Mouse (Mus musculus): ENCODE data around the gene Gm16440.
"Not testable (repeated sequence)": the region's sequence is repeated elsewhere in the genome, so short reads cannot be mapped to it uniquely, and the experiment has no call there.

Gm16440 gene

DNA sequence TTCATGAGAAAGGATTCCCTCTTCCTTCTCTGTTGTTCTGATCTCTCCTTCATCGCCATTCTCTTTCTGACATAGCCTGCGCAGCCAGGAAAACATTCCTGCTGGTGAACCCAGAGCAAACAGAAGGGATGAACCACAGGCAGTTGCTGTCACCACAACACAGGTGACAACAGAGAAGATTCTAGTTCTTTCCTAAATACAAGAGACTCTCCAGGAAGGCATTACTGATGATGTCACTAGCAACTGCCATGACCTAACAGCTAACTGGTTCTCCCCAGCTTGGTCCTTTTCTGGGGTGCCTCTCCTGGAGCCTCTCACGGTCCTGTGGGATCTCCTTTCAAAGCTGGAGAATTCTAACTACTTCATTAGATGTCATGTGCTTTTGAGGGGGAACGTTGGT lies at the start of gene Gm16440:
Gene Gm16440 (minus strand): TSS at position 101 of the 400 bp plus-strand sequence.
- not testable (repeated sequence) for DNase-seq (ENCODE audit: low read depth, low spot score)

DNA sequence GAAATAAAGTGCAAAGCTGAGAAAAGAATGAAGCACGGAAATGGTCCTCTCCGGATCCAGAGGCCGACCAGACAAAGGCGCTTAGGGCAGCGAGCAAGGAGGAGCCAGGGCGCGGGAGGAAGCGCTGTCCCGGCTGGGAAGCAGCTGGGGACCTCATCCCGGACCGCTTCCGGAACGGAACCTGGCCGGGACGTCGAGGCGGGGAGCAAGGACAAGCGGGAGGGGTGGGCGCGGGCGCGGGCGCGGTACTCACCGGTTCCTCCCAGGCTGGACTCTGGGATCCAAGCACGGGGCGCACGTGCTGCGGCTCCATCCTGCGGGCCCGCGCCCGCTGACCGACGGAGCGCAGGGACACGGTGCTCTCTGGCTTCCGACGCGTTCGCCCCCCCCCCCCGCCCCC lies 36.6 kb upstream of the Gm16440 start:
- not testable (repeated sequence) for DNase-seq (ENCODE audit: low read depth, low spot score)

DNA sequence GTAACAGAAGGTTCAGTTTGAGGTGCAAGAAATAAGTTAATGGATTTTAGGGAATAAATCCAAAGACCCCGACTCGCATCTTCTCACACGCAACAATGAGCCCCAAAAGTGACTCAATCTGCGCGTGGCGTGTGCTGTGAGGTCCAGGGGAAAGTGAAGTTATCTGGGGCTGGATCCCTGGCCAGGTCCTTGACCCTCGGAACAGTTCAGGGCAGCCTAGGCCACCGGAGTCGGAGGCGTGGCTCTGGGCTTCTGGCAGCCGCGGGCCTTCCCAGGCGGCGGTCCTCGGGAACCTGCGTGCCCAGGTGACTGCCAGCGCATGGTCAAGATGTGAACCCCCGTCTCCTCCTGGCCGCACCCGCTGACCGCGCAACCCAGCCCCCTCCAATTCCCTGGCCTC lies 36.2 kb upstream of the Gm16440 start:
- not testable (repeated sequence) for DNase-seq (ENCODE audit: low read depth, low spot score)

DNA sequence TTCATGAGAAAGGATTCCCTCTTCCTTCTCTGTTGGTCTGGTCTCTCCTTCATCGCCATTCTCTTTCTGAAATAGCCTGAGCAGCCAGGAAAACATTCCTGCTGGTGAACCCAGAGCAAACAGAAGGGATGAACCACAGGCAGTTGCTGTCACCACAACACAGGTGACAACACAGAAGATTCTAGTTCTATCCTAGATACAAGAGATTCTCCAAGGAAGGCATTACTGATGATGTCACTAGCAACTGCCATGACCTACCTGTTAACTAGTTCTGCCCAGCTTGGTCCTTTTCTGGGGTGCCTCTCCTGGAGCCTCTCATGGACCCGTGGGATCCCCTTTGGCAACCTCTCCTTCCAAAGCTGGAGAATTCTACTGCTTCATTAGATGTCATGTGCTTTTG lies 22.3 kb upstream of the Gm16440 start, which contains the start of gene Gm3591:
Gene Gm3591 (minus strand): TSS at position 101 of the 400 bp plus-strand sequence.
- DNase-seq (ENCODE audit: low read depth, low spot score) = not testable (repeated sequence)

DNA sequence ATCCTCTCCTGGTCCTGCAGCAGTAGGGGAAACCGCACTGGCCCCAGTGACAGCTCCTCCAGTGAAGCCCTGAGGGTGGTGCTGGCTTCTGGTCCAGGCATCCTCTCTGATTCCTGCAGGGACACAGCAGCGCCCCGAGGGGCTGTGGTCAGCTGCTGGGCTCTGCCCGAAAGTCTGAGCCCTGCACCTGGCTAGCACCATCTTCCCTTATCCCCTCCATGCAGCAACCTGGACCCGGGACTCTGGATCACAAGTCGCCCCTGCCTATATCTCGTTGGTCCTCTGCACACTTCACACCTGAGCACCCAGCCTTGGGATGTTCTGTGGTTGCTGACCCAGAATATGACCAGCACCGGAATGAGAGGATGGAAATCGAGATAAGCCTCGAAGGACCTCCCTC lies 46.5 kb downstream of the Gm16440 start, which contains the start of gene Gm3618:
Gene Gm3618 (minus strand): TSS at position 101 of the 400 bp plus-strand sequence.
- DNase-seq (ENCODE audit: low read depth, low spot score) = not testable (repeated sequence)

All from ES-CJ7 (cell line).